Mouse (Mus musculus) embryo, embryonic 10.5 days (tissue): ENCODE results near the gene Nol3.

Experiments used
- DNase-seq: peaks from one replicate; pipeline ENCODE4 v3.0.0-alpha.2; 2015; ENCODE audit warnings: low spot score

The Nol3 gene

DNA sequence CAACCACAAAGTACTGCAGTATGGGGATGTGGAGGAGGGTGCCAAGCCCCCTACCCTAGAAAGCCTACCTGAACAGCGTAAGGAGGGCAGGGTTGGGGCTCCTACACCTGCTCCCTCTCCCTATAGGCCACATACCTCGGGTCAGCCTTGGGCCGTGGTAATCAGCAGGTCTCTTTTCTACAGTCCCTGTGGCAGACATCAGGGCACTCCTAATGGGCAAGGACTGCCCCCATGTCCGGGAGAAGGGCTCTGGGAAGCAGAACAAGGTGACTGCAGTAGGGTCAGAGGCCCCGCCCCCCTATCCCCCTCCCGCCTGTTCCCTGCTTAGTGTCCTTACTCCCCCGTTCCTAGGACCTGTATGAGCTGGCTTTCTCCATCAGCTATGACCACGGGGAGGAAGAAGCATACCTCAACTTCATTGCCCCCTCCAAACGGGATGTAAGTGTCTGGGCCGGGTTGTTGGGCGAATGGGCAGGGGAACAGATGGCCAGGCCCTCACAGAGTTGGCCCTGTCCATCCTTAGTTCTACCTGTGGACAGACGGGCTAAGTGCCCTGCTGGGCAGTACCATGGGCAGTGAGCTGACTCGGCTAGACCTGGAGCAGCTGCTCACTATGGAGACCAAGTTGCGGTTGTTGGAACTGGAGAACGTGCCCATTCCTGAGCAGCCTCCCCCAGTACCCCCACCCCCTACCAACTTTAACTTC, 33.4 kb downstream of the Nol3 start:
- no peak for DNase-seq

DNA sequence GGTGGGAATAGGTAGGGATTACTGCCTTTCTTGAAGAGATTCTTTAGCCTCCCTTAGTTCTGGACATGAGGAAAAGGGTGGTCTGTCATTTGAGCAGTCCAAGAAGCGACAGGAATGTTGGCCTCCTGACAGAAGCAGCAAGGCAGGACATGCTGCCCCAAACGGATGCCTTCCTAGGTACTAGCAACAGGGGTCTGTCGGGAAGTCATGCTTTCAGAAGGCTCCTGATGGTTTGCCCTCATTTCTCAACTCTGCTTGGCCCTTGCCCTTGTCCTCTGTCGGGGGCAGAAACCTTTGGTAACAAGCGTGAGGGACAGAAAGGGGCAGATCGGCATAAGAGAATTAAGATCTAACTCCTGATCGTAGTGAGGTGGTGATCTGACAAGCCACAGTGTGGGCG, 34.2 kb downstream of the Nol3 start:
- no peak for DNase-seq

DNA sequence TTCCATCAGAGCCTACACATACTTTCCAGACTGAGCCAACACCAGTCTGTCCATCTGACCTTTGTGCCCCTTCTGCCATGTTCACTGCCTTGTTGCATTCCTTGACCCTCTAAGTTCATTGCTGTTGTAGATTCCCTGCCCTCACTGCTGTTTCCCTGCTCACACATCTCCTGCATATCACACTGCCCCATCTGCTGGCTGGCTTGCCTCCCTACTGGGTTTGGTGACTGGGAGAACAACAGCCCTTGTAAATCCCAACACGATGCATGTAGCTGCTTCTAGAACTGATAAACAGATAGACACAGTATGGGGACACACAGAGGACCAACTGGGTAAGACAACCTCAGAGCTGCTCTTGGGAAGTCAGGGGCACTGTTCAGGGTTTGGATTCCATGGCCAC, 35.8 kb downstream of the Nol3 start:
- DNase-seq: no peak

DNA sequence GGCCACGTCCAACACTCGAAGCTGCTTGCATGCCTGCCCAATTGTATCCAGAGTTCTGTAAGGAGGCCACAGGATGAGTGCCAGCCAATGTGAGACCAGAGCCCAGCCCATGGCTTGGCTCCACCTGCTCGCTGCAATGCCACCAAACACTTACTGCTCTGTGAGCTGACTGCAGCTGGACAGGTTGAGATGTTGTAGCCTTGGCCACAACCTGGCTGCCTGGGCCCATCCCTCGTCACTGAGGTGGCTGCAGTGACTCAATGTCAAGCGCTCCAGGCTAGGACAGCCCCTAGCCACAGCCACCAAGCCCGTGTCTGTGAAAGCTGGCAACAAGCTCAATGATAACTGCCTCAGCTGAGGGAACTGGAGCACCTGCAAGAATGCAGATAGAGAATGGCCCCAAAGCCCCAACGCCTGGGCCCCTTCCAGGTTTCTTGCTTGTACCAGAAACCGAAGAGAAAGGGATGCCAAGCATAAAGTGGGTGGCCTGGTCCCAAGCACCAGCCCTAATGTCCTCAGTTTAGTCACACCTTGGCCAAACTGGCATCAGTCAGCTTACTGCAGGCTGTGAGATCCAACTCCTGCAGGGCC, 37.0 kb downstream of the Nol3 start:
- DNase-seq: no peak

DNA sequence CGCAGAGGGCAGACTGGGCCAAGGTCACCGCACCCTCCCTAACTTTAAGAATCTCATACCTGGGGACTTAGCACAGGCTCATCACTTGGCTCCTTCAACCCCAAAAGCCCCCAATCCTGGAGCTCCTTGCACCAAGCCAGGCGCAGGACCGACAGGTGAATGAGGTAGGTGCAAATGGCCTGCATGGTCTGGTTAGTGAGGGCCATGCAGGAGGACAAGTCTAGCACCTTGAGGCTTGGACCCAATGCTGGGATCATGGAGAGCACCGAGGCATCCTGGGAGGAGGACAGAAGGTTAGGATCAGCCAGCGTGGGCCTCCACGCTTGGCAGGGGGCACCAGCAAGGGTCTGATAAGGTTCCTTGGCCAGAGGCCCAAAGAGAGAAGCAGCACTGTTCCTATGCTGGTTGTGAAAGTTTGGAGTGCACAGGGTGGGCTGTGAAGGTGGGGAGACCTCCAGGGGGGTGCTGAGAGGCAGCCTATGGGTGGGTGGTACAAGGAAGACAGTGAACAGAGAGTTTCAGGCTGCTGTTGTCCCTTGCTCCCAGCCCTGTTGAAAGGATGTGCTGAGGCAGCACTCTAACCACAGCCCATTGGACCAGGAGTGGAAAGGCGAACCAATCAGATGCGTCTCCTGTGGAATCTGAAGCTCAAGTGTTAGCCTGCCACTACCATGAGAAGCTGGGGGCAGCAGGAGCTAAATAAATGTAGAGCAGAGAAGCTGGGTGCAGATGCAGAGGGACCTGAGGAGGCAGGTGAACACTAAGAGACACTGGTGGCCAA, 37.9 kb downstream of the Nol3 start:
- DNase-seq: no peak

DNA sequence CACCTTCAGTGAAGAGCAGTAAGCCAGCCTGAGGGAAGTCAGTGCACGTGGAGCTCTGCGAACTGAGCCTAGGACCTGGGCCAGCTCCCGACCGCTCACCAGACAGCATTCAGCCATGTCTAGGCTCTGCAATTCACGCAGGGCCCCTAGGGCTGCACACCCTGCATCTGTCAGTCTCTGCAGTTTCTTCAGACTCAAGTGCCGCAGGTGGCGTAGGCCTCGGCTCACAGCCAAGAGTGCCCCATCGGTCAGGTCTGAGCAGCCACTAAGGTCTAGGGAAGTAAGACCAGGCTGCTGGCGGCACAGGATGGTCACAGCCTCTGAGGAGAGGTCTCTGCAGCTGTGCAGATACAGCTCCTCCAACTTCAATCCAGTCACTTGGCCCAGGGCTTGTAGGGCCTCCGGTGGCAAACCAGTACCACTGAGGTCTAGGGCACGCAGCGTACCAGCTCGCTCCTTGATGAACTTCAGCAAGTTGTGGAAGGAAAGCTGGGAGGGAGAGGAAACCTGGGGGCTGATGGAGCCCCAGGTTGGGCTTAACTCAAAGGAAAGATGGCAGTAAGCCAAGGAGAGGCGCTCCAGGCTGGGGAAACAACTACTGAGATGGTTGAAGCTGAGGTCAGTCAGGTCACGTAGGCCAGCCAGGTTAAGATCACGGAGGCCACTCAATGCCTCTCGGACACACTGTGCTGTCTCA, 39.3 kb downstream of the Nol3 start:
- no peak for DNase-seq

DNA sequence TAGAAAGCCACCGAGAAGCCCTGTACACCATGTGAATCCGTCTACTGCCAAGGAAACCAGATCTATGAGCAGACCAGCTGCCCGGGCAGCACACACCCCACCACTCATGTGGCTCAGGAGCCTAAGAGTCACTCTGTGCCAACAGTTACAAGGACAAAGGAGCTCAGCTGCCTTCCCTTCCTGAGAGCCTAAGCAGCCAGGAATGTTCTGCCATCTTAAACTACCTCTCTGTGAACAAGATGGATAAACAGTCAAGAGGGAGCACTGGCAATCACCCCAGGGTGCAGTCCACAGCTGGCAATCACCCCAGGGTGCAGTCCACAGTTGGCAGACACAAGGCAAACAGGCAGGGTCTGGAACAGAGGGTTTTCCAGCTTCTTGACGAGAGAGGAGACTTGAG, 42.0 kb downstream of the Nol3 start:
- DNase-seq: no peak

DNA sequence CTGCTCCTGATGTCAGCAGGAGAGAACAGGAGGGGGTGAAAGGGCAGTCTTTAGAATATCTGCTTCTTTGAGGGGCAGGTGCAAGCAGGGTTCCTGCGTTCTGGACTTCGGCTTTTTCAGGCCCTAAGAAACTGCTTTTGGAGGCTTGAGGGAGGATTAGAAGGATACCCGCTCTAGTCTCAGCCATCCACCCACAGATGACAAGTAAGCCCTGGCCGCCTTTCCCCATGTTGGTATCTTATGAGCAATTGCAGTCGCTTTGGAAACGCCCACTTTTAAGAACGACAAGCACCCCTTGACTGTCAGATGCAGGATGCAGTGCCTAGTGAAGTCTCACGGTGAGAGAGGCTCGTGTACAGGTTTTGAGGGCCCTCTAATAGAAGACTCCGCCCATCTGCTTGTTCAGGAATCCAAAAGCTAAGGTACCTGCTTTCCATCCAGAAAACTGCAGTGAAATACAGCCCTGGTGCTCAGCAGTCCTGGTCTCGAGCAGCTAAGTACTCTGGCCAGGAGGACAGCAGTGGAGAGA, 42.8 kb downstream of the Nol3 start:
- no peak for DNase-seq

DNA sequence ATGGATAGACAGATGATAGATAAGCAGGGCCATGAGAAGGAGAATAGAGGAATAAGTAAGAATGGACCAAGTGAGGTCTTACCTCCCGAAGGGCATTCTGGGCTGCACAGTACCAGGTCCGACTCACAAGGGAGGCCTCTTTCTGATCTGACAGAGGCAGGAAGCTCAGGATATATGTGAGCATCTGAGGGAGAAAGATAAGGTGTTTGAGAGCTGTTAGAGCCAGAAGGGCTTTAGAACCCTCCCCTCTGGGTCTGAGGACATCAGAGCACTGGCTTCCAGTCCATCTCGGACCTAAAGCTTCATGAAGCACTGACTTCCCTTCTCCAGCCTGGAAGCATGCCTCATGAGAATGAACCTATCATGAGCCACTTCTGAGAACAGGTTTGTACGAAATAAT, 47.2 kb downstream of the Nol3 start:
- no peak for DNase-seq

DNA sequence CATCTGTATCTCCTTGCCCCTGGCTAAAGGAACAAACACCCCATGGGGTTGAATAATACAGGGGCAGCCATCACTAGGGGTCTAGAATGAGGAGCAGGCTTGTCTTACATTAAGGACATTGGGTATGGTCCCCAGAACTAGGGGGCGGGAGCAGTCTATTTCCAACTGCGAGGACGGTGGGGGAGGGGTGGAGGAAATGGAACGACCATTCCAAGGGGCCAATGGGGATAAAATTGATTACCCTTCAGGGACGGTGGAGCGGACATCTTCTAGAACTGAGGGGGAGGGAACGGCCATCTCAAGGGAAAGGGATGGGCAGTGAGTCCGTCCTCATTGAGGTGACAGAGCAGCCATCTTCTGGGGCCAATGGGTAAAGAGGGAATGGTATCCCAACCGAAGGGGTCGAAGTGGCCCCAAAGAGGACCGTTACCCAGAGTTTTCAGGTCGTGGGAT, 49.7 kb downstream of the Nol3 start:
- DNase-seq: peak; percentile 61

DNA sequence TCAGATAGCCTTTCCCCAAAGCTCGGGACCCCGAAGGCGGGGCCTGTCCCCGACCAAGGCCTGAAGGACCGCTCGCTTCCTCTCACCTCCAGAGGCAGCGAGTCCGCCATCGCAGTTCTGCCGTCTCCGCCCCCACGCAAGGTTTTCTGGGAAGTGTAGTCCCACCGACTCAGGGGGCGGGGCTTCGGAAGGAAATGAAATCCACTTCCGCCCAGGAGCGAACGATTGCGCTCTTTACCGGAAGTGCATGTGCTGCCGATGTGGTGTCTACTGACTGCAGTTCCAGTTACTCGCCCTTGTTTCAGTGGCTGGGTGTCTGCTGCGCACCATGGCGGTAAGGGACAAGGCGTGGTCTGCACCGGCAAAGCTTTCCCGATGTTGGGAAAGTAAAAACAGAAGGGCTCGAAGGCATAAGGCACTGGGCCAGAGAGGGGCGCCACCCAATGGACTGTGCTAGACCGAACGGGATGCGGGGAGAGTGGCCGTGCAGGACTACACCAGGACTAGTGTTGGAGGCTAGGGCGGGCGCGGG, 50.3 kb downstream of the Nol3 start, which contains the start of the genes Lrrc29 and Tmem208:
TSS of gene Lrrc29 (minus strand) at position 138 of the 532 bp plus-strand sequence.
TSS of gene Tmem208 (plus strand) at position 214 of the 532 bp plus-strand sequence.
- peak; percentile 98 for DNase-seq

DNA sequence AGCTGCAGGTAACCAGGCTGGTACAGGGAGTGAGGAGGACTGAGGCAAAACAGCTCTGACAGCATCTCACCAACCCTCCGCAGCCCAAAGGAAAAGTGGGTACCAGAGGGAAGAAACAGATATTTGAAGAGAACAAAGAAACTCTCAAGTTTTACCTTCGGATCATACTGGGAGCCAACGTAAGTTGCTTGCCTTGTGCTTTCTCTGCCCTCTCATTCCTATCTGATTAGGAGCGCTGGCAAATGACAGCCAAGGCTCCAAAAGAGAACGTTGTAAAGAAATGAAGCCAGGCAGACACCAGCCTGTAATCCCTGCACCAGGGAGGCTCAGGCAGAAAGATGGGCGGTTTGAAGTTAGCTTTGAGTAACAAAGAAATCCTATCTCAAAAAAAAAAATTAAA, 51.0 kb downstream of the Nol3 start:
- DNase-seq: no peak

DNA sequence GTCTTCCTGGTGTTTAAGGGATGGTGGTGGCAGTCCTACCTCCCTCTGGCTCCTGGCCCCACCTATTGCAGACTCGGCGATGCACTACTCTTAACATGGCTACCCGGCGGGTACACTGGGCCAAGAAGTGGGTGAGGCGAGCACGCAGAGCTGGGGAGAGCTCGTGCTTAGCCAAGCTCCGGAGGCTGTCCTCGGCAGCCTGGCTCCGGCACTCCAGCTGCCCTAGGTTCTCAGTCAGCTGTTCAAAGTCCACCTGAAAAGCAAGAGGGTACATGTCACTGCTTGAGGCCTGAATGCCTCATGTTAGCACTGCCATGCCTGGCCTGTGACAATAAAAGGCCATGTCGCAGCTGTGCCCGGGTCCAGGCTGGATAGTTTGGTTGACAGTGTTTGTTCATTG, 54.4 kb downstream of the Nol3 start:
- no peak for DNase-seq

DNA sequence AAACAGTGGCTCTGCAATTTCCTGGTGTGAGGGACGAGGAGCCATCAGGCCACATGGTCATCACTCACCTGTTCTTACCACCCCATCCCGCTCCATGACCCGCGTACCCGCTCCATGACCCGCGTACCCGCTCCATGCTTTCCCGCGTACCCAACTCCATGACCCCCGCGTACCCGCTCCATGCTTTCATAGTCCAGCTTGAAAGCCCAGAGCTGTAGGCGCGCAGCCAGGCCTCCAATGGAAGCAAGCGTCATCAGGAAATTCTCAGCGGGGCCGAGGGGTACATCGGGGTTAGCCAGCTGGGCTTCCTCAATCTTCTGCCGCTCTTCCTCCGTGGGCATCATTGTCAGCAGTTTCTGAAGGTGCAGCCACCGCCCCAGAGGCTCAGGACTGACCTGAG, 55.5 kb downstream of the Nol3 start:
- DNase-seq: no peak
